Mouse (Mus musculus) forebrain, embryonic 16.5 days (tissue): ENCODE measurements at regions not wholly inside any gene's neighbourhood (a gene's known extent, or its start where the extent isn't known, plus 50 kb on each side); places are given as distances from the start of the nearest gene placed in this dataset.
A peak's percentile ranks its signal among the peaks of the same experiment; 100 is the strongest.
"Not testable (repeated sequence)": the region's sequence is repeated elsewhere in the genome, so short reads cannot be mapped to it uniquely, and the experiment has no call there.

ENCODE experiments used
- ATAC-seq: fragments of 200-750 bp; cut with Nextera tagmentation; 2 replicates; pipeline ENCODE4 v1.8.0; 2017; ENCODE audit warnings: mild to moderate bottlenecking, moderate library complexity
- H3K27ac ChIP-seq: fragments of 300-500 bp; sonication (generic); 2 replicates; pipeline ENCODE4 v1.5.1; 2014; ENCODE audit warnings: low read length, control low read depth
- H3K27me3 ChIP-seq: fragments of 300-500 bp; sonication (generic); replicated peaks from 2 replicates; pipeline ENCODE4 v1.6.1; 2014; ENCODE audit warnings: low read length; ENCODE audit not compliant: control insufficient read depth, insufficient read depth
- H3K36me3 ChIP-seq: fragments of 300-500 bp; sonication (generic); 2 replicates; pipeline ENCODE4 v1.6.1; 2014; ENCODE audit not compliant: control insufficient read depth, insufficient read depth
- H3K4me1 ChIP-seq: fragments of 300-500 bp; sonication (generic); replicated peaks from 2 replicates; pipeline ENCODE4 v1.6.1; 2014; ENCODE audit warnings: low read length; ENCODE audit not compliant: control insufficient read depth, insufficient read depth
- H3K4me2 ChIP-seq: fragments of 300-500 bp; sonication (generic); 2 replicates; pipeline ENCODE4 v1.6.1; 2014; ENCODE audit warnings: mild to moderate bottlenecking, low read length, control low read depth
- H3K4me3 ChIP-seq: fragments of 300-500 bp; sonication (generic); replicated peaks from 2 replicates; pipeline ENCODE4 v1.5.1; 2014; ENCODE audit warnings: mild to moderate bottlenecking, low read length, control low read depth
- H3K9ac ChIP-seq: fragments of 300-500 bp; sonication (generic); replicated peaks from 2 replicates; pipeline ENCODE4 v1.6.1; 2014; ENCODE audit warnings: low read depth, low read length, control low read depth
- H3K9me3 ChIP-seq: fragments of 300-500 bp; sonication (generic); 2 replicates; pipeline ENCODE4 v1.6.1; 2016; ENCODE audit warnings: low read length; ENCODE audit not compliant: control insufficient read depth
- WGBS: fragments of 180-500 bp; shearing (Covaris S2); extraction: QIAGEN DNeasy Blood & Tissue Kit; methylation state at CpG from one replicate; pipeline ENCODE4 v1.1.7; 2014; 5-methylcytosine and 5-hydroxymethylcytosine counted together

DNA sequence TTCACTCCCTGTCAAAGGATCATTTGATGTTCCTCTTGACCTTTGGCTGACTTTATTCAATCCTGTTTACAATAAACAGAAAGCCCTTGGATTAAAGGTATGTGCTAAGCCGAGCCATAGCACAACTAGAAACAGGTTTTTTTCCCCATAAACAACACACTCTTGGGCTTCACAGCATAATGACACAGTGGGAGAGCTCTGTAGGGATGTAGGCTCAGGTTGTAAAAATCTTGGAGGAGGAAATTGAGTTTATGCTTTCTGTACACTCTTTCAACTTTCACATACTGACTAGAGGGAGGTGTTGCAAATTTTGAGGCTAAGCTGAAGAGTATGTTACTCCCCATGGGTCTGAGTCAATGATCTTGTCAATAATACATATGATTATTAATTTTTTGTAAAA, 69.7 kb upstream of the Akr1c12 start:
- Histone ChIP-seq H3K9ac (no peak overlapping the region), H3K4me2 (no peak overlapping the region), H3K27me3 (no peaks in the 10 kb centered on the region), H3K9me3 (no peaks in the 10 kb centered on the region), H3K27ac (no peak overlapping the region), H3K4me3 (no peak overlapping the region), H3K36me3 (no peaks in the 10 kb centered on the region), H3K4me1 (no peaks in the 10 kb centered on the region)
- 55% methylated on average over 1 of the region's 1 CpGs for WGBS
- ATAC-seq, result no peak

DNA sequence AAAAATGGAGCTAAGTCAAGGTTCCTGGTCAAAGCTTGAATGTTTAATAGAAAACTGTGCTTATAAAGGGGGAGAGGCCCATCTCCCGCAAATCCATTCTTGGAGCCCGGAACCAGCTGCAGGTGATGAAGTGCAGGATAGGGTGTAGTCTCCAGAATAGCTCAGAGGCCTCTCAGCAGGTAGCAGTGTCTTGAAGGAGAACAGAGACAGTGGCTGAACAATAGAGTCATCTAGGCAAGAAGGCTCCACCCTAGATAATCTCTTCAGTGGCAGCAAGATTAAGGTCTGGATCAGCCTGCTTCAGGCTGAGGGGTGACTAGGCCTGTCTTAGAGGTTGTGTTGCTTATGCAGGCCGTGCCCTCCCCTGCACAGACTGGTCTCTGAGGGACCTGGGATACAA, 71.4 kb upstream of the Akr1c12 start:
- no peak for ATAC-seq
- H3K27ac ChIP-seq, result no peak overlapping the region
- H3K9ac ChIP-seq, result no peak overlapping the region
- 76% methylated on average over 3 of the region's 3 CpGs for WGBS
- H3K4me1 ChIP-seq, result no peaks in the 10 kb centered on the region
- H3K27me3 ChIP-seq, result no peaks in the 10 kb centered on the region
- no peaks in the 10 kb centered on the region for H3K9me3 ChIP-seq
- H3K4me3 ChIP-seq, result no peak overlapping the region
- H3K36me3 ChIP-seq, result no peaks in the 10 kb centered on the region
- no peak overlapping the region for H3K4me2 ChIP-seq

DNA sequence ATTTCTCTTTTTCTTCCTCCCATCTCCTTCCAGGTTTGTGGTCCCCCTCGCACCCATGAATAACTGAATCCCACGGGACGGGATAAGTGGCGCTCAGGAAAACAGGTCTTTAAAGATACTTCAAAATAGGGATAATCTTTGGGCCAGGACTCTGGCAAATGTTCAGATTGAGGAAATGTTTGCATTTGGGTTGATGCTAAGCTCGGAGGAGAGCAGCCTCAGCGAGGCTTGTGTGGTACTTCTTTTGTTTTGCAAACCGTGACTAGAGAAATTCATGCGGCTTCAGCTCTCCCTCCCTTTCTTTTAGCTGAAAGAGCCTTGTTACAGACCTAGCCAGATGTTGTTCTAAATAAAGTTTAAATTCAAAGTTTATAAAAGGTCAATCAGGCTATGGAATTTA, 57.5 kb upstream of the Akr1c6 start:
- H3K27ac ChIP-seq, H3K4me3 ChIP-seq, H3K4me1 ChIP-seq, H3K36me3 ChIP-seq, H3K27me3 ChIP-seq, H3K9ac ChIP-seq, ATAC-seq, H3K9me3 ChIP-seq: not testable (repeated sequence)
- 11% methylated on average over 8 of the region's 8 CpGs for WGBS
- H3K4me2 ChIP-seq, result peak overlapping the region; percentile 17; the same call in 1 of the 2 replicates
